Mouse (Mus musculus): Measurements from ENCODE around the gene Mtmr12. TPM values are rescaled to one million over a fixed set of nuclear protein-coding genes. Genes with fewer than 3 reads are reported as not detected.
"Not testable (repeated sequence)": the region's sequence is repeated elsewhere in the genome, so short reads cannot be mapped to it uniquely, and the experiment has no call there.

Mtmr12 gene
- polyA plus RNA-seq, 1 experiment from 2014 or later: 4.0 TPM

- H3K36me3 ChIP-seq (replicated peaks; ENCODE audit: insufficient read depth, low read length): no peaks in the 10 kb centered on the region
- TF ChIP-seq EP300 (IDR thresholded peaks at IDR 0.05; ENCODE audit: low read depth): no peak
- TF ChIP-seq CTCF (IDR thresholded peaks at IDR 0.05; ENCODE audit: low read depth): no peak
- H3K4me1 ChIP-seq (ENCODE audit: insufficient read depth): peaks cover 28% of the 10 kb centered on the region
- no peak for DNase-seq
- no peak overlapping the region for H3K27ac ChIP-seq (ENCODE audit: low read depth)
- no peak overlapping the region for H3K4me3 ChIP-seq (ENCODE audit: low read depth, low read length)
- 50% methylated on average over 8 of the region's 8 CpGs for WGBS (ENCODE audit: insufficient replicate concordance)
- no peaks in the 10 kb centered on the region for H3K9me3 ChIP-seq (ENCODE audit: low read length)
- no peak overlapping the region for H3K9ac ChIP-seq (replicated peaks)
- H3K4me2 ChIP-seq (ENCODE audit: low read depth, low read length): no peak overlapping the region
- H3K27me3 ChIP-seq (ENCODE audit: insufficient read depth, low read length): no peaks in the 10 kb centered on the region
- ATAC-seq: peak; percentile 24; the same call in 1 of the 2 replicates
Observed at GRCm38 (mm10) chr15:12211577-12211976, 6.7 kb downstream of the Mtmr12 start.

- no peak for TF ChIP-seq EP300 (IDR thresholded peaks at IDR 0.05; ENCODE audit: low read depth)
- TF ChIP-seq CTCF (IDR thresholded peaks at IDR 0.05; ENCODE audit: low read depth): no peak
- ATAC-seq (no peak), DNase-seq (no peak)
- WGBS (ENCODE audit: insufficient replicate concordance): 90% methylated on average over 1 of the region's 1 CpGs
- H3K9ac ChIP-seq (replicated peaks): no peak overlapping the region
- peaks cover 26% of the 10 kb centered on the region for H3K4me1 ChIP-seq (ENCODE audit: insufficient read depth)
- H3K27me3 ChIP-seq (ENCODE audit: insufficient read depth, low read length): no peaks in the 10 kb centered on the region
- no peaks in the 10 kb centered on the region for H3K36me3 ChIP-seq (replicated peaks; ENCODE audit: insufficient read depth, low read length)
- no peak overlapping the region for H3K4me3 ChIP-seq (ENCODE audit: low read depth, low read length)
- H3K9me3 ChIP-seq (ENCODE audit: low read length): no peaks in the 10 kb centered on the region
- no peak overlapping the region for H3K27ac ChIP-seq (ENCODE audit: low read depth)
- no peak overlapping the region for H3K4me2 ChIP-seq (ENCODE audit: low read depth, low read length)
Observed at GRCm38 (mm10) chr15:12212266-12212665, 7.4 kb downstream of the Mtmr12 start.

- Histone ChIP-seq H3K9ac (replicated peaks) (no peak overlapping the region), H3K27me3 (ENCODE audit: insufficient read depth, low read length) (no peaks in the 10 kb centered on the region), H3K27ac (ENCODE audit: low read depth) (no peak overlapping the region), H3K4me1 (ENCODE audit: insufficient read depth) (peaks cover 27% of the 10 kb centered on the region), H3K9me3 (ENCODE audit: low read length) (no peaks in the 10 kb centered on the region), H3K4me3 (ENCODE audit: low read depth, low read length) (no peak overlapping the region), H3K4me2 (ENCODE audit: low read depth, low read length) (no peak overlapping the region), H3K36me3 (replicated peaks; ENCODE audit: insufficient read depth, low read length) (no peaks in the 10 kb centered on the region)
- DNase-seq: no peak
- TF ChIP-seq CTCF (IDR thresholded peaks at IDR 0.05; ENCODE audit: low read depth) (no peak), EP300 (IDR thresholded peaks at IDR 0.05; ENCODE audit: low read depth) (no peak)
- 80% methylated on average over 14 of the region's 14 CpGs for WGBS (ENCODE audit: insufficient replicate concordance)
- ATAC-seq: no peak
Observed at GRCm38 (mm10) chr15:12214531-12215414, 9.9 kb downstream of the Mtmr12 start.

- 88% methylated on average over 5 of the region's 5 CpGs for WGBS (ENCODE audit: insufficient replicate concordance)
- TF ChIP-seq CTCF (IDR thresholded peaks at IDR 0.05; ENCODE audit: low read depth) (no peak), EP300 (IDR thresholded peaks at IDR 0.05; ENCODE audit: low read depth) (no peak)
- H3K27ac ChIP-seq (ENCODE audit: low read depth): no peak overlapping the region
- no peaks in the 10 kb centered on the region for H3K27me3 ChIP-seq (ENCODE audit: insufficient read depth, low read length)
- no peaks in the 10 kb centered on the region for H3K9me3 ChIP-seq (ENCODE audit: low read length)
- H3K4me1 ChIP-seq (ENCODE audit: insufficient read depth): peaks cover 30% of the 10 kb centered on the region
- ATAC-seq (no peak), DNase-seq (no peak)
- H3K4me2 ChIP-seq (ENCODE audit: low read depth, low read length): no peak overlapping the region
- H3K9ac ChIP-seq (replicated peaks): no peak overlapping the region
- H3K36me3 ChIP-seq (replicated peaks; ENCODE audit: insufficient read depth, low read length): no peaks in the 10 kb centered on the region
- H3K4me3 ChIP-seq (ENCODE audit: low read depth, low read length): no peak overlapping the region
Observed at GRCm38 (mm10) chr15:12215415-12215718, 10.5 kb downstream of the Mtmr12 start.

GRCm38 (mm10) chr15:12216119-12216518 is 11.3 kb downstream of the Mtmr12 start:
- DNase-seq (no peak), ATAC-seq (no peak)
- TF ChIP-seq CTCF (IDR thresholded peaks at IDR 0.05; ENCODE audit: low read depth) (no peak), EP300 (IDR thresholded peaks at IDR 0.05; ENCODE audit: low read depth) (no peak)
- no peak overlapping the region for H3K4me2 ChIP-seq (ENCODE audit: low read depth, low read length)
- 89% methylated on average over 8 of the region's 8 CpGs for WGBS (ENCODE audit: insufficient replicate concordance)
- H3K27ac ChIP-seq (ENCODE audit: low read depth): no peak overlapping the region
- H3K36me3 ChIP-seq (replicated peaks; ENCODE audit: insufficient read depth, low read length): no peaks in the 10 kb centered on the region
- H3K27me3 ChIP-seq (ENCODE audit: insufficient read depth, low read length): no peaks in the 10 kb centered on the region
- peaks cover 31% of the 10 kb centered on the region for H3K4me1 ChIP-seq (ENCODE audit: insufficient read depth)
- H3K4me3 ChIP-seq (ENCODE audit: low read depth, low read length): no peak overlapping the region
- H3K9me3 ChIP-seq (ENCODE audit: low read length): no peaks in the 10 kb centered on the region
- no peak overlapping the region for H3K9ac ChIP-seq (replicated peaks)

- H3K27ac ChIP-seq (ENCODE audit: low read depth): peak overlapping the region; percentile 34; the same call in 1 of the 2 replicates
Observed at GRCm38 (mm10) chr15:12216798-12217197, 12.0 kb downstream of the Mtmr12 start.

GRCm38 (mm10) chr15:12217332-12217731 is 12.5 kb downstream of the Mtmr12 start:
- 67% methylated on average over 3 of the region's 3 CpGs for WGBS (ENCODE audit: insufficient replicate concordance)
- H3K4me1 ChIP-seq (ENCODE audit: insufficient read depth): peaks cover 26% of the 10 kb centered on the region
- DNase-seq; H3K4me2 ChIP-seq (ENCODE audit: low read depth, low read length); H3K9ac ChIP-seq (replicated peaks); H3K4me3 ChIP-seq (ENCODE audit: low read depth, low read length); H3K9me3 ChIP-seq (ENCODE audit: low read length); H3K36me3 ChIP-seq (replicated peaks; ENCODE audit: insufficient read depth, low read length); ATAC-seq; H3K27ac ChIP-seq (ENCODE audit: low read depth); H3K27me3 ChIP-seq (ENCODE audit: insufficient read depth, low read length): not testable (repeated sequence)

More at GRCm38 (mm10) chr15:12216798-12217197, 12.0 kb downstream of the Mtmr12 start:
- ATAC-seq (no peak), DNase-seq (no peak)
- Histone ChIP-seq H3K9ac (replicated peaks) (no peak overlapping the region), H3K4me2 (ENCODE audit: low read depth, low read length) (no peak overlapping the region), H3K27me3 (ENCODE audit: insufficient read depth, low read length) (no peaks in the 10 kb centered on the region), H3K36me3 (replicated peaks; ENCODE audit: insufficient read depth, low read length) (no peaks in the 10 kb centered on the region), H3K4me1 (ENCODE audit: insufficient read depth) (peaks cover 26% of the 10 kb centered on the region), H3K4me3 (ENCODE audit: low read depth, low read length) (no peak overlapping the region), H3K9me3 (ENCODE audit: low read length) (no peaks in the 10 kb centered on the region)
- TF ChIP-seq EP300 (IDR thresholded peaks at IDR 0.05; ENCODE audit: low read depth): no peak
- WGBS (ENCODE audit: insufficient replicate concordance): 33% methylated on average over 13 of the region's 13 CpGs
